Mouse (Mus musculus): ENCODE data around the gene Fezf2. TPM values are rescaled to one million over a fixed set of nuclear protein-coding genes. Genes with fewer than 3 reads are reported as not detected.

Gene Fezf2
- total and polyA plus RNA-seq, 2 experiments from 2014 or later, result 0.52 TPM; not detected in 1

GRCm38 (mm10) chr14:12303106-12303505 is 44.9 kb downstream of the Fezf2 start:
- DNase-seq (ENCODE audit: low spot score), result no peak
- Histone ChIP-seq H3K36me3 (ENCODE audit: insufficient read depth, low read length) (no peaks in the 10 kb centered on the region; the same call in 1 of the 2 replicates), H3K9ac (replicated peaks; ENCODE audit: low read length) (no peak overlapping the region), H3K4me2 (ENCODE audit: low read depth, low read length) (no peak overlapping the region), H3K27me3 (ENCODE audit: insufficient read depth, low read length) (no peaks in the 10 kb centered on the region), H3K4me3 (ENCODE audit: low read length) (no peak overlapping the region), H3K27ac (no peak overlapping the region), H3K9me3 (ENCODE audit: low read length) (no peaks in the 10 kb centered on the region), H3K4me1 (ENCODE audit: insufficient read depth, low read length) (no peaks in the 10 kb centered on the region)
- no peak for ATAC-seq
- 55% methylated on average over 2 of the region's 2 CpGs for WGBS
- no peak for TF ChIP-seq CTCF (IDR thresholded peaks at IDR 0.05; ENCODE audit: low read depth)

- no peak for ATAC-seq
- no peaks in the 10 kb centered on the region for H3K27me3 ChIP-seq (ENCODE audit: insufficient read depth, low read length)
- H3K9me3 ChIP-seq (ENCODE audit: low read length), result no peaks in the 10 kb centered on the region
- DNase-seq (ENCODE audit: low spot score), result peak; percentile 67
- H3K4me2 ChIP-seq (ENCODE audit: low read depth, low read length), result no peak overlapping the region
- 67% methylated on average over 3 of the region's 3 CpGs for WGBS
- no peaks in the 10 kb centered on the region; the same call in 1 of the 2 replicates for H3K36me3 ChIP-seq (ENCODE audit: insufficient read depth, low read length)
- no peak overlapping the region for H3K9ac ChIP-seq (replicated peaks; ENCODE audit: low read length)
- H3K27ac ChIP-seq, result no peak overlapping the region
- no peaks in the 10 kb centered on the region for H3K4me1 ChIP-seq (ENCODE audit: insufficient read depth, low read length)
- TF ChIP-seq CTCF (IDR thresholded peaks at IDR 0.05; ENCODE audit: low read depth), result peak; percentile 60
- no peak overlapping the region for H3K4me3 ChIP-seq (ENCODE audit: low read length)
These were observed 47.3 kb downstream of the Fezf2 start for GRCm38 (mm10) chr14:12300677-12301076.

- no peaks in the 10 kb centered on the region for H3K4me1 ChIP-seq (ENCODE audit: insufficient read depth, low read length)
- H3K4me3 ChIP-seq (ENCODE audit: low read length), result no peak overlapping the region
- H3K27me3 ChIP-seq (ENCODE audit: insufficient read depth, low read length), result no peaks in the 10 kb centered on the region
- WGBS, result 73% methylated on average over 4 of the region's 4 CpGs
- no peaks in the 10 kb centered on the region; the same call in 1 of the 2 replicates for H3K36me3 ChIP-seq (ENCODE audit: insufficient read depth, low read length)
- ATAC-seq, result no peak
- H3K9me3 ChIP-seq (ENCODE audit: low read length), result no peaks in the 10 kb centered on the region
- no peak overlapping the region for H3K9ac ChIP-seq (replicated peaks; ENCODE audit: low read length)
- H3K27ac ChIP-seq, result no peak overlapping the region
- no peak for DNase-seq (ENCODE audit: low spot score)
- H3K4me2 ChIP-seq (ENCODE audit: low read depth, low read length), result no peak overlapping the region
- no peak for TF ChIP-seq CTCF (IDR thresholded peaks at IDR 0.05; ENCODE audit: low read depth)
These were observed 47.7 kb downstream of the Fezf2 start for GRCm38 (mm10) chr14:12300275-12300674.

- Histone ChIP-seq H3K27me3 (ENCODE audit: insufficient read depth, low read length) (no peaks in the 10 kb centered on the region), H3K27ac (no peak overlapping the region), H3K9ac (replicated peaks; ENCODE audit: low read length) (no peak overlapping the region), H3K4me2 (ENCODE audit: low read depth, low read length) (no peak overlapping the region), H3K9me3 (ENCODE audit: low read length) (no peaks in the 10 kb centered on the region), H3K4me3 (ENCODE audit: low read length) (no peak overlapping the region), H3K36me3 (ENCODE audit: insufficient read depth, low read length) (no peaks in the 10 kb centered on the region; the same call in 1 of the 2 replicates), H3K4me1 (ENCODE audit: insufficient read depth, low read length) (no peaks in the 10 kb centered on the region)
- no peak for TF ChIP-seq CTCF (IDR thresholded peaks at IDR 0.05; ENCODE audit: low read depth)
- ATAC-seq (no peak), DNase-seq (ENCODE audit: low spot score) (no peak)
- 39% methylated on average over 6 of the region's 6 CpGs for WGBS
These were observed 48.3 kb downstream of the Fezf2 start for GRCm38 (mm10) chr14:12299654-12300053.

- Histone ChIP-seq H3K27me3 (ENCODE audit: insufficient read depth, low read length) (no peaks in the 10 kb centered on the region), H3K27ac (no peak overlapping the region), H3K4me3 (ENCODE audit: low read length) (no peak overlapping the region), H3K9me3 (ENCODE audit: low read length) (no peaks in the 10 kb centered on the region), H3K4me2 (ENCODE audit: low read depth, low read length) (no peak overlapping the region), H3K4me1 (ENCODE audit: insufficient read depth, low read length) (no peaks in the 10 kb centered on the region), H3K36me3 (ENCODE audit: insufficient read depth, low read length) (no peaks in the 10 kb centered on the region; the same call in 1 of the 2 replicates), H3K9ac (replicated peaks; ENCODE audit: low read length) (no peak overlapping the region)
- DNase-seq (ENCODE audit: low spot score) (no peak), ATAC-seq (no peak)
- no peak for TF ChIP-seq CTCF (IDR thresholded peaks at IDR 0.05; ENCODE audit: low read depth)
These were observed 48.8 kb downstream of the Fezf2 start for GRCm38 (mm10) chr14:12299171-12299570.

GRCm38 (mm10) chr14:12296391-12296790 is 51.6 kb downstream of the Fezf2 start:
- Histone ChIP-seq H3K9ac (replicated peaks; ENCODE audit: low read length) (no peak overlapping the region), H3K27me3 (ENCODE audit: insufficient read depth, low read length) (no peaks in the 10 kb centered on the region), H3K4me1 (ENCODE audit: insufficient read depth, low read length) (no peaks in the 10 kb centered on the region), H3K36me3 (ENCODE audit: insufficient read depth, low read length) (no peaks in the 10 kb centered on the region; the same call in 1 of the 2 replicates), H3K4me3 (ENCODE audit: low read length) (no peak overlapping the region), H3K4me2 (ENCODE audit: low read depth, low read length) (no peak overlapping the region), H3K27ac (no peak overlapping the region), H3K9me3 (ENCODE audit: low read length) (no peaks in the 10 kb centered on the region)
- WGBS, result 87% methylated on average over 7 of the region's 7 CpGs
- TF ChIP-seq CTCF (IDR thresholded peaks at IDR 0.05; ENCODE audit: low read depth), result no peak
- no peak for ATAC-seq
- no peak for DNase-seq (ENCODE audit: low spot score)

Other genes with a start within 250 kb of the Fezf2 start
- gene Gm49355, start 64.2 kb downstream of the Fezf2 start, total RNA-seq (2014; rRNA removed), result 0.32 and 0.52 TPM in 2 replicates
- 0.08 and 0.16 TPM in 2 replicates for gene Gm49355, start 64.2 kb downstream of the Fezf2 start, polyA plus RNA-seq (2015; fragmentation: Nextera tagmentation; extraction: Ambion mirVana)
- gene 3830406C13Rik, start 64.0 kb downstream of the Fezf2 start, total RNA-seq (2014; rRNA removed), result 15.3 and 20.7 TPM in 2 replicates
- gene 3830406C13Rik, start 64.0 kb downstream of the Fezf2 start, polyA plus RNA-seq (2015; fragmentation: Nextera tagmentation; extraction: Ambion mirVana), result 39.3 and 42.0 TPM in 2 replicates